Mouse (Mus musculus): ENCODE measurements around the gene Dhx8.

The Dhx8 gene

GRCm38 (mm10) chr11:101813259-101813658 lies 80.5 kb downstream of the Dhx8 start:
- Histone ChIP-seq H3K4me3 (replicated peaks; ENCODE audit: low read length) (no peak overlapping the region), H3K4me1 (replicated peaks; ENCODE audit: low read depth, low read length) (peaks cover 32% of the 10 kb centered on the region), H3K36me3 (ENCODE audit: insufficient read depth, low read length) (no peaks in the 10 kb centered on the region), H3K27me3 (ENCODE audit: insufficient read depth, low read length) (peaks cover 17% of the 10 kb centered on the region), H3K9me3 (ENCODE audit: low read length) (no peaks in the 10 kb centered on the region)
- peak; percentile 79 for TF ChIP-seq CTCF (conservative IDR thresholded peaks at IDR 0.05; ENCODE audit: low read length)
- TF ChIP-seq POU5F1 (IDR thresholded peaks at IDR 0.05; ENCODE audit: borderline replicate concordance, low read length): no peak
- TF ChIP-seq NANOG (IDR thresholded peaks at IDR 0.05; ENCODE audit: borderline replicate concordance, low read length): no peak

DNA sequence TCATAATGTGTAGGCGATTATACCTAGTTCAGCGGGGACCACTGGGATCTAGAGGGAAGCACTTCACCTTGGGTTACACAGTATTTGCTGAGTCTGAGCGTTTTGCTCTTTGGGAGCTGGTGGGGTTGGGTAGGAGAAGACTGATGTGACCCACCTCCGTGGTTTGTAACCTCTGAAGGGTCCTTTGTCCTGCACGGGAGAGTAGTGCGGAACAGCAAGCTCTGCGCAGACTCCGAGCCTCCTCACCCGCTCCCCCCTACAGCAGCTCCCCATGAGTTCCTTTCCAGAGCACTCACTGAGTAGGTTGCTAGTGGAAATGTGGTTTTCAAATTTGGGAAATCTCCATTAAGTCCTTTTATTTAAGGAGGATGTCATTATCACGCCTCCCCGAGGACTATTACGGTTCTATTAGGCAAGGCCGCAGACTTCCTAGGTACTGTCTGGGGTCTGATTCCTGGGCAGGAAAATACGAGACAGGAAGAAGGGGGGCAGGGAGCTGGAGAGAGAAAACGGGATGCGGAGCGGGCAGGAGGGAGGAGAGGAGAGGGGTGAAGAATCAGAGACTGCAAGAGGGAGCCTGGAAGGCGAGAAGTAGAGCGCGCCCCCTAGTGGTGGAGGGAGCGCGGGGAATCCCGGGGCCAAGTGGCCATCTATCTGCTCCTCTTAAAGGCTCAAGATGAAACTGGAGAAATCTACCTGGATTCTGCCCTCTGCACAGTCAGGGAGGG lies 81.8 kb downstream of the Dhx8 start:
- H3K9me3 ChIP-seq (ENCODE audit: low read length): no peaks in the 10 kb centered on the region
- peaks cover 11% of the 10 kb centered on the region for H3K27me3 ChIP-seq (ENCODE audit: insufficient read depth, low read length)
- peaks cover 26% of the 10 kb centered on the region for H3K4me1 ChIP-seq (replicated peaks; ENCODE audit: low read depth, low read length)
- peak overlapping the region; percentile 65 for H3K4me3 ChIP-seq (replicated peaks; ENCODE audit: low read length)
- TF ChIP-seq POU5F1 (IDR thresholded peaks at IDR 0.05; ENCODE audit: borderline replicate concordance, low read length) (no peak), CTCF (conservative IDR thresholded peaks at IDR 0.05; ENCODE audit: low read length) (peak; percentile 90), NANOG (IDR thresholded peaks at IDR 0.05; ENCODE audit: borderline replicate concordance, low read length) (no peak)
- no peaks in the 10 kb centered on the region for H3K36me3 ChIP-seq (ENCODE audit: insufficient read depth, low read length)

DNA sequence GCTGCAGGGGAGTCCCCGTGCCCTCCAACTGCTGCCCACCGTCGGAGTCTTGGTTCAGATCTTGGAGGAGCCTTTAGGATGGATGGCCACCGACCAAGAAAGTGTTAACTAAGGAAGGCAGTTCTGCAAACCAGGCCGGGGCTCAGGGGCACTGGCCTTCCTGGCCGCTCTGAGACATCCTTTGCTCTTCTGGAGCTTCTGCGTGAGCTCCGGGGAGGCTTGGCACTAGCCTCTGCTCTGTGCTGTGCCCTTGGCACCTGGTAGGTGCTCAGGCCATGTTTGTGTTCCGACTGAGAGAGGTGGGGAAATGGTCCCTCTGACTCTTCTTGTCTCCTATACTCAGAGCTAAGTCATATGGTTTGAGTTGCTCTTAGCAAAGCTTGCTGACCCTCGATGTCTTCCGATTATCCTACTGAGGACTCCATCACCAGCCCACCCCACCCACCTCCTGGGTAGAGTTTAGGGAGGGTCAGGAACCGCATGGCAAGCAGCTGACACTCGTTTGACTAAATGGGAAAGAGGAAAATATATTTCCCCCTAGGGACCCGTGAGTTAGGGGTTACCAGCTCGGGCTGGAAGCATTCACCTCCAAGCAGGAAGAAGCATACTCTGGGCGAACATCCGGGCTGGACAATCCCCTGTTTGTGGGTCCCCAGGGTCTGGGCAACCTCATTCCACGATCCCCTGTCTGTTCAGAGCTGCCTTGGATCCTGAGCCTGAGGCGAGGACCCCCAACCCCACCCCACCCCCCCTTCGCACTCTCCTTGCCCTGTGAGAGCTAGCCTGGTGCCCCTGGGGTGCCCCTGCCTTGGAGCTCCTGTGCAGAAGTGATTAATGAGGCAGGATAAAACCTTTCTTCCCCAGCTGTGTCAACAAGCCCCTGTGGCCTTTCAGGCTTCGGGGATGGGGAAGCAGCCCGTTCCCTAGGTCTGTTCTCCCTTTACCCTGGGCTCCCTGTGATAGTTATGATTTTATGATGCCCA lies 82.7 kb downstream of the Dhx8 start:
- peaks cover 29% of the 10 kb centered on the region for H3K4me1 ChIP-seq (replicated peaks; ENCODE audit: low read depth, low read length)
- peaks cover 8% of the 10 kb centered on the region; the same call in 1 of the 2 replicates for H3K27me3 ChIP-seq (ENCODE audit: insufficient read depth, low read length)
- H3K4me3 ChIP-seq (replicated peaks; ENCODE audit: low read length): no peak overlapping the region
- no peaks in the 10 kb centered on the region for H3K9me3 ChIP-seq (ENCODE audit: low read length)
- no peak for TF ChIP-seq POU5F1 (IDR thresholded peaks at IDR 0.05; ENCODE audit: borderline replicate concordance, low read length)
- no peaks in the 10 kb centered on the region for H3K36me3 ChIP-seq (ENCODE audit: insufficient read depth, low read length)
